Comparison of ENCODE assay signal across 8 mouse cellular contexts in the genomic region with DNA sequence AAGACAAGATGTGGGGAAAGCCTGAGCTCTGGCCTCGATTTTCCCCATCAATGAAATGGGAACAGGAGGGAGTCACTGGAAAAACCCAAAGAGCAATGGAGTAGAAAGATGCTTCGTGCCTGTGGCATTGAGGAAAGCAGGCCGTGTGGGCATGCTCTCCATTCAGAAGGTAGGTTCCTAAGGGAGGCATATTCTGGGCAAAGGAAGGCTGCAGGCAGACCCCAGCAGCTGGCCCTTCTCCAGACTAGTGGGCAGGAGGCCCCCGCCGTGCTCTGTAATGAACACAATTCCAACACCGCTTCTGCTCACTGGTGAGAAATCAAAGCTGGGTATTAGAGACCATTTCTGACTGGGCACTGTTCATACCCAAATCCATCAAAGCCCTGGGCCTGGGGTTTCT. TPM values are rescaled to one million over a fixed set of nuclear protein-coding genes. Genes with fewer than 3 reads are reported as not detected.
DNase-seq lines count a peak whose midpoint lies in the region; ATAC-seq lines count a peak whose summit lies in the region.

No protein-coding gene starts in this region.

- ATAC-seq in liver, embryonic 11.5 days (replicated peaks; ENCODE audit: low FRiP score): no peak
- ATAC-seq in embryonic facial prominence, embryonic 14.5 days (ENCODE audit: low read depth): no peak
- no peak for ATAC-seq in hindbrain, embryonic 16.5 days
- no peak for ATAC-seq in neural tube, embryonic 14.5 days (ENCODE audit: low read depth)

- 51% methylated on average over 6 of the region's 6 CpGs for WGBS in liver, embryonic 11.5 days
- 45% methylated on average over 6 of the region's 6 CpGs for WGBS in embryonic facial prominence, embryonic 14.5 days
- 23% methylated on average over 6 of the region's 6 CpGs for WGBS in hindbrain, embryonic 16.5 days
- 22% methylated on average over 6 of the region's 6 CpGs for WGBS in neural tube, embryonic 14.5 days

- no peak overlapping the region for H3K27ac ChIP-seq in liver, embryonic 11.5 days (ENCODE audit: low read depth, low read length)
- H3K27ac ChIP-seq in embryonic facial prominence, embryonic 14.5 days (replicated peaks; ENCODE audit: low read depth, low read length): no peak overlapping the region
- no peak overlapping the region for H3K27ac ChIP-seq in hindbrain, embryonic 16.5 days (ENCODE audit: low read depth, low read length)
- H3K27ac ChIP-seq in neural tube, embryonic 14.5 days (ENCODE audit: low read depth, low read length): no peak overlapping the region

- H3K9me3 ChIP-seq in liver, embryonic 11.5 days (ENCODE audit: control insufficient read depth, low read length): no peaks in the 10 kb centered on the region
- H3K9me3 ChIP-seq in embryonic facial prominence, embryonic 14.5 days (ENCODE audit: control insufficient read depth, low read length): no peaks in the 10 kb centered on the region
- no peaks in the 10 kb centered on the region for H3K9me3 ChIP-seq in hindbrain, embryonic 16.5 days (ENCODE audit: control insufficient read depth, low read length)
- H3K9me3 ChIP-seq in neural tube, embryonic 14.5 days (ENCODE audit: control insufficient read depth, low read length): no peaks in the 10 kb centered on the region

- no peak for DNase-seq in liver, embryonic 11.5 days (ENCODE audit: low spot score)
- DNase-seq in liver: no peak
- DNase-seq in embryonic facial prominence, embryonic 14.5 days (ENCODE audit: low spot score): no peak
- DNase-seq in spleen, adult 18-20 months: no peak
- DNase-seq in embryo, embryonic 10 days (ENCODE audit: low spot score): no peak
- DNase-seq in urinary bladder, postnatal 4 days (ENCODE audit: low spot score in 2 of 2): no peak

- no peak overlapping the region for H3K9ac ChIP-seq in liver, embryonic 11.5 days (ENCODE audit: low read depth, low read length)
- H3K9ac ChIP-seq in embryonic facial prominence, embryonic 14.5 days (ENCODE audit: low read depth, low read length): no peak overlapping the region
- no peak overlapping the region for H3K9ac ChIP-seq in hindbrain, embryonic 16.5 days (ENCODE audit: low read depth, low read length)
- H3K9ac ChIP-seq in neural tube, embryonic 14.5 days (replicated peaks; ENCODE audit: low read depth, low read length): no peak overlapping the region

- H3K4me2 ChIP-seq in liver, embryonic 11.5 days: peak overlapping the region; percentile 80
- peak overlapping the region; percentile 98 for H3K4me2 ChIP-seq in embryonic facial prominence, embryonic 14.5 days (ENCODE audit: low read depth, low read length)
- H3K4me2 ChIP-seq in hindbrain, embryonic 16.5 days (ENCODE audit: low read length): peak overlapping the region; percentile 94
- peak overlapping the region; percentile 8; the same call in 1 of the 2 replicates for H3K4me2 ChIP-seq in neural tube, embryonic 14.5 days (ENCODE audit: low read depth, low read length)

- peaks cover 85% of the 10 kb centered on the region for H3K27me3 ChIP-seq in liver, embryonic 11.5 days (replicated peaks; ENCODE audit: control insufficient read depth, insufficient read depth, low read length)
- peaks cover 52% of the 10 kb centered on the region for H3K27me3 ChIP-seq in embryonic facial prominence, embryonic 14.5 days (replicated peaks; ENCODE audit: control insufficient read depth, insufficient read depth, low read length)
- H3K27me3 ChIP-seq in hindbrain, embryonic 16.5 days (replicated peaks; ENCODE audit: control insufficient read depth, insufficient read depth, low read length): peaks cover 37% of the 10 kb centered on the region
- H3K27me3 ChIP-seq in neural tube, embryonic 14.5 days (ENCODE audit: control insufficient read depth, insufficient read depth, low read length): peaks cover 37% of the 10 kb centered on the region

- H3K4me1 ChIP-seq in liver, embryonic 11.5 days (replicated peaks; ENCODE audit: control insufficient read depth, insufficient read depth, low read length): no peaks in the 10 kb centered on the region; the same call in none of the 2 replicates
- H3K4me1 ChIP-seq in embryonic facial prominence, embryonic 14.5 days (ENCODE audit: control insufficient read depth, insufficient read depth, low read length): peaks cover 17% of the 10 kb centered on the region
- peaks cover 28% of the 10 kb centered on the region for H3K4me1 ChIP-seq in hindbrain, embryonic 16.5 days (ENCODE audit: control insufficient read depth, insufficient read depth, low read depth, low read length)
- peaks cover 20% of the 10 kb centered on the region; the same call in 1 of the 2 replicates for H3K4me1 ChIP-seq in neural tube, embryonic 14.5 days (ENCODE audit: control insufficient read depth, insufficient read depth, low read length)

- peak overlapping the region; percentile 62 for H3K4me3 ChIP-seq in liver, embryonic 11.5 days (ENCODE audit: low read depth, low read length)
- H3K4me3 ChIP-seq in embryonic facial prominence, embryonic 14.5 days (ENCODE audit: low read depth, low read length): peak overlapping the region; percentile 72
- H3K4me3 ChIP-seq in hindbrain, embryonic 16.5 days (ENCODE audit: low read length): peak overlapping the region; percentile 66
- no peak overlapping the region; the same call in 1 of the 2 replicates for H3K4me3 ChIP-seq in neural tube, embryonic 14.5 days (ENCODE audit: low read depth, low read length)

- H3K36me3 ChIP-seq in liver, embryonic 11.5 days (ENCODE audit: control insufficient read depth, insufficient read depth, low read length): no peaks in the 10 kb centered on the region
- H3K36me3 ChIP-seq in embryonic facial prominence, embryonic 14.5 days (ENCODE audit: control insufficient read depth, insufficient read depth, low read length): no peaks in the 10 kb centered on the region
- H3K36me3 ChIP-seq in hindbrain, embryonic 16.5 days (ENCODE audit: control insufficient read depth, insufficient read depth, low read length): no peaks in the 10 kb centered on the region
- no peaks in the 10 kb centered on the region for H3K36me3 ChIP-seq in neural tube, embryonic 14.5 days (ENCODE audit: control insufficient read depth, insufficient read depth, low read length)

RNA-seq across cellular contexts. Expression of gene Unc5b, which starts 2.3 kb away (rescaled TPM):
- 3.2 and 4.2 TPM in 2 replicates for polyA plus RNA-seq in liver, embryonic 11.5 days (2014; fragmentation: Nextera tagmentation; extraction: Ambion mirVana)
- 6.1 and 6.6 TPM in 2 replicates for polyA plus RNA-seq in embryonic facial prominence, embryonic 14.5 days (2014; fragmentation: Nextera tagmentation; extraction: Ambion mirVana)
- polyA plus RNA-seq in hindbrain, embryonic 16.5 days (2015; fragmentation: Nextera tagmentation; extraction: Ambion mirVana): 2.6 and 3.1 TPM in 2 replicates
- polyA plus RNA-seq in neural tube, embryonic 14.5 days (2014; fragmentation: Nextera tagmentation; extraction: Ambion mirVana): 1.7 and 1.8 TPM in 2 replicates

Comparison
In these comparisons a context has a peak if more than half of its experiments do, and no peak if none do; other contexts are left out.
1. H3K4me2 ChIP-seq: peak in every context shown above with its lines; median percentile 98 in embryonic facial prominence, embryonic 14.5 days; 94 in hindbrain, embryonic 16.5 days; 80 in liver, embryonic 11.5 days; 8 in neural tube, embryonic 14.5 days.